Mouse (Mus musculus) 3T3-L1 (cell line): Measurements from ENCODE around the gene Dclre1a.

Source experiments
- DNase-seq: peaks from one replicate; pipeline ENCODE4 v3.0.0-alpha.2; 2015; ENCODE audit warnings: low read depth, low spot score

Dclre1a gene

DNA sequence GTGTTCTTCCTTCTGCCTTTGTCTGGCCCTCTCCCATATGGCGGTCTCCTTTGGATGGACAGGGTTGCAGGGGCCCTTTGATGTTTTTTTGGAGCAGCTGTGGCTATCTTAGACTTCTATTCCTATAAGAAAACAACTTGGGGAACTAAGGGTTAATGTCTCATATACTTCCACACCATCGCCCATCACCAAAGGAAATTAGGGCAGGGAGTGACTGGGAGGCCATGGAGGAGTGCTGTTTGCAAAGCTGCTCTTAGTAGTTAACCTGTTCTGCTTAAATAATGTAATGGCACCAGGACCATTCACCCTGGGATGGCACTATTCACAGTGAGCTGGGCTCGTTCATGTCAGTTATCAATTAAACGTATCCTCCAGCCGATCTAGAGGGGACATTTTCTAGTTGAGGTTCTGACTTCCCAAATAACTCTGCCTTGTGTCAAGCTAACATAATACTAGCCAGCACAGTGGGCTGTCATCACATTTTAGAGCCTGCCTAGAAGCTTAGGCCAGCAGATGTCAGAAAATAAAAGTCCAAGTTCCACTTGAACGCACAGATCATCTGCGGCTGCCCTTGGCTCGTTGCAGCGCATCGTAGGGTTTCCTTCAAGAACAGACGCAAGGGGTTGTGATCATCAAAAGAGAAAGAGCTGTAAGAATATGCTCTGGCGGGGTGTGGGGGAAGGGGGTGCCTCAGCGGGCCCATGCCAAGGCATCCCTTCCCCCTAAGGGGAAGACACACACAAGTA lies 63.2 kb downstream of the Dclre1a start:
- DNase-seq, result no peak
